Mouse (Mus musculus) forebrain, embryonic 13.5 days (tissue): Measurements from ENCODE around the gene Nlrp4c. TPM values are rescaled to one million over a fixed set of nuclear protein-coding genes. Genes with fewer than 3 reads are reported as not detected.
"Not testable (repeated sequence)": the region's sequence is repeated elsewhere in the genome, so short reads cannot be mapped to it uniquely, and the experiment has no call there.

Source experiments
- ATAC-seq: fragments of 200-750 bp; cut with Nextera tagmentation; 2 replicates; pipeline ENCODE4 v1.8.0; 2017
- H3K27ac ChIP-seq: fragments of 300-500 bp; sonication (generic); 2 replicates; pipeline ENCODE4 v1.5.1; 2015; ENCODE audit warnings: inconsistent platforms, mild to moderate bottlenecking, moderate library complexity
- H3K27me3 ChIP-seq: fragments of 300-500 bp; sonication (generic); 2 replicates; pipeline ENCODE4 v1.6.1; 2015; ENCODE audit warnings: mild to moderate bottlenecking, inconsistent platforms
- H3K36me3 ChIP-seq: fragments of 300-500 bp; sonication (generic); 2 replicates; pipeline ENCODE4 v1.6.1; 2015; ENCODE audit warnings: mild to moderate bottlenecking, inconsistent platforms; ENCODE audit not compliant: poor library complexity, severe bottlenecking
- H3K4me1 ChIP-seq: fragments of 300-500 bp; sonication (generic); 2 replicates; pipeline ENCODE4 v1.6.1; 2015; ENCODE audit warnings: inconsistent platforms
- H3K4me2 ChIP-seq: fragments of 300-500 bp; sonication (generic); 2 replicates; pipeline ENCODE4 v1.6.1; 2015; ENCODE audit warnings: inconsistent platforms, mild to moderate bottlenecking, moderate library complexity
- H3K4me3 ChIP-seq: fragments of 300-500 bp; sonication (generic); 2 replicates; pipeline ENCODE4 v1.5.1; 2015; ENCODE audit warnings: mild to moderate bottlenecking, inconsistent platforms
- H3K9ac ChIP-seq: fragments of 300-500 bp; sonication (generic); 2 replicates; pipeline ENCODE4 v1.6.1; 2015; ENCODE audit warnings: mild to moderate bottlenecking, inconsistent platforms
- H3K9me3 ChIP-seq: fragments of 300-500 bp; sonication (generic); replicated peaks from 2 replicates; pipeline ENCODE4 v1.6.1; 2016; ENCODE audit warnings: inconsistent platforms
- WGBS: fragments of 180-500 bp; shearing (Covaris S2); methylation state at CpG from one replicate; pipeline ENCODE4 v1.1.7; 2015; 5-methylcytosine and 5-hydroxymethylcytosine counted together
- polyA plus RNA-seq: library from polyadenylated mRNA; unstranded; fragments of >200 nt; fragmentation: Nextera tagmentation; extraction: Ambion mirVana; gene quantifications from 2 replicates; pipeline ENCODE4 v1.2.1, GENCODE M21; 2015

Gene Nlrp4c
- not detected in 2 replicates for polyA plus RNA-seq

- WGBS = 84% methylated on average over 11 of the region's 11 CpGs
- Histone ChIP-seq H3K27me3 (no peaks in the 10 kb centered on the region), H3K27ac (no peak within 1 kb of the TSS), H3K4me2 (no peak within 1 kb of the TSS), H3K9ac (no peak within 1 kb of the TSS), H3K36me3 (no peaks in the 10 kb centered on the region), H3K4me1 (no peaks in the 10 kb centered on the region), H3K9me3 (peaks cover 21% of the 10 kb centered on the region), H3K4me3 (no peak within 1 kb of the TSS)
- ATAC-seq = no peak
Observed at GRCm38 (mm10) chr7:6044861-6045260, at the start of gene Nlrp4c. TSS of gene Nlrp4c (plus strand) at chr7:6045161.

- 84% methylated on average over 1 of the region's 1 CpGs for WGBS
- Histone ChIP-seq H3K4me3 (no peak within 1 kb of the TSS), H3K9ac (no peak within 1 kb of the TSS), H3K4me1 (no peaks in the 10 kb centered on the region), H3K36me3 (no peaks in the 10 kb centered on the region), H3K27ac (no peak within 1 kb of the TSS), H3K4me2 (no peak within 1 kb of the TSS), H3K9me3 (peaks cover 42% of the 10 kb centered on the region), H3K27me3 (no peaks in the 10 kb centered on the region)
- ATAC-seq = no peak
Observed at GRCm38 (mm10) chr7:6010910-6011309, 34.1 kb upstream of the Nlrp4c start, which contains the start of gene Vmn1r65. TSS of gene Vmn1r65 (minus strand) at chr7:6011010.

- Histone ChIP-seq H3K4me2 (no peak overlapping the region), H3K27me3 (no peaks in the 10 kb centered on the region), H3K27ac (no peak overlapping the region), H3K9ac (no peak overlapping the region), H3K4me3 (no peak overlapping the region), H3K4me1 (no peaks in the 10 kb centered on the region), H3K9me3 (0 out of 2 replicates have a peak, but pooled peaks cover 5% of the 10 kb centered on the region), H3K36me3 (no peaks in the 10 kb centered on the region)
- no peak for ATAC-seq
- WGBS = 79% methylated on average over 3 of the region's 3 CpGs
Observed at GRCm38 (mm10) chr7:6119501-6119900, 74.5 kb downstream of the Nlrp4c start.

GRCm38 (mm10) chr7:6120104-6120503, 75.1 kb downstream of the Nlrp4c start:
- H3K27me3 ChIP-seq, H3K27ac ChIP-seq, H3K9me3 ChIP-seq, H3K4me1 ChIP-seq, H3K4me2 ChIP-seq, ATAC-seq, H3K36me3 ChIP-seq, H3K4me3 ChIP-seq, H3K9ac ChIP-seq: not testable (repeated sequence)
- 80% methylated on average over 2 of the region's 2 CpGs for WGBS

- not testable (repeated sequence) for ATAC-seq, H3K9me3 ChIP-seq, H3K4me3 ChIP-seq, H3K36me3 ChIP-seq, H3K9ac ChIP-seq, H3K4me1 ChIP-seq, H3K4me2 ChIP-seq, H3K27me3 ChIP-seq, H3K27ac ChIP-seq
- 84% methylated on average over 1 of the region's 1 CpGs for WGBS
Observed at GRCm38 (mm10) chr7:6121128-6121527, 76.2 kb downstream of the Nlrp4c start.

- H3K9ac ChIP-seq = no peak overlapping the region
- H3K27me3 ChIP-seq = no peaks in the 10 kb centered on the region
- H3K4me2 ChIP-seq = no peak overlapping the region
- no peaks in the 10 kb centered on the region for H3K4me1 ChIP-seq
- no peaks in the 10 kb centered on the region; the same call in 1 of the 2 replicates for H3K9me3 ChIP-seq
- WGBS = 40% methylated on average over 7 of the region's 7 CpGs
- ATAC-seq = peak; percentile 79
- H3K36me3 ChIP-seq = peaks cover 14% of the 10 kb centered on the region
- no peak overlapping the region for H3K4me3 ChIP-seq
- H3K27ac ChIP-seq = no peak overlapping the region
Observed at GRCm38 (mm10) chr7:6126690-6127448, 81.9 kb downstream of the Nlrp4c start.

DNA sequence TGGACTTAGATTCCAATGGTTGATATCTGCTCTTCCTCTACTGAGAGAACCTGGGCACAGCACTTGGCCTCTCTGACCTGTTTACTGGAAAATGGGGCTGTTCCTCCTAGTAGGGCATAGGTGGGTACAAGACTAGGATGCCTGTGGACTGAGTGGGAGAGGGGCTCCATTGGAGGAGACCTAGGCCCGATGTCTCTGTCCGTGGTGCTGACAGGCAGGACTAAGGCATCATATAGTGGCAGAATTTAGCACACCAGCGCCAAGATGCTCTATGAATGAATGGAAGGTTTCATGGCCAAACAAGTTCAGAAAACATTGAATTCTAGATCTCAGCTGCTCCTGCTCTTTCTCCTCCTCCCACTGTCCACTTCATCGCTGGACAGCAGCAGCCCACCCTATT, 85.4 kb downstream of the Nlrp4c start:
- WGBS = 49% methylated on average over 4 of the region's 4 CpGs

DNA sequence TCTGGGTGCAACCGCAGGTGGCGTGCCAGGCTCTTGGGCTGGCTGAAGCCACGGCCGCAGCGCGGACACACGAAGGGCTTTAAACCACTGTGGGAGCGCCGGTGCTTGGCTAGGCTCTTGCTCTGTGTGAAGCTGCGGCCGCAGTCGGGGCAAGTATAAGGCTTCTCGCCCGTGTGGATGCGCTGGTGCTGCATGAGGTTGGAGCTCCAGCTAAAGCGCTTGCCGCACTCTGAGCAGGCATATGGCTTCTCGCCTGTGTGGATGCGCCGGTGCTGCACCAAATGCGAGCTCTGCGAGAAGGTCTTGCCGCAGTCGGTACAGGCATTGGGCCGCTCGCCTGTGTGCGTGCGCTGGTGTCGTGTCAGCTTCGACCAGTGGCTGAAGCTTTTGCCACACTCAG, 87.7 kb downstream of the Nlrp4c start:
- no peaks in the 10 kb centered on the region for H3K27me3 ChIP-seq
- no peak overlapping the region for H3K4me2 ChIP-seq
- no peak for ATAC-seq
- peaks cover 9% of the 10 kb centered on the region; the same call in 1 of the 2 replicates for H3K9me3 ChIP-seq
- 83% methylated on average over 30 of the region's 30 CpGs for WGBS
- H3K36me3 ChIP-seq = peaks cover 48% of the 10 kb centered on the region
- H3K4me3 ChIP-seq = no peak overlapping the region
- H3K27ac ChIP-seq = no peak overlapping the region
- H3K4me1 ChIP-seq = no peaks in the 10 kb centered on the region
- no peak overlapping the region for H3K9ac ChIP-seq

More for the DNA sequence above, 85.4 kb downstream of the Nlrp4c start:
- H3K4me2 ChIP-seq = no peak overlapping the region
- no peak overlapping the region for H3K9ac ChIP-seq
- H3K9me3 ChIP-seq = peaks cover 9% of the 10 kb centered on the region; the same call in 1 of the 2 replicates
- no peak overlapping the region for H3K27ac ChIP-seq
- H3K36me3 ChIP-seq = peaks cover 41% of the 10 kb centered on the region
- H3K4me3 ChIP-seq = no peak overlapping the region
- no peaks in the 10 kb centered on the region for H3K4me1 ChIP-seq
- no peaks in the 10 kb centered on the region for H3K27me3 ChIP-seq
- ATAC-seq = no peak

GRCm38 (mm10) chr7:6136497-6136896, 91.5 kb downstream of the Nlrp4c start:
- Histone ChIP-seq H3K36me3 (peaks cover 44% of the 10 kb centered on the region), H3K27ac (no peak overlapping the region), H3K4me1 (no peaks in the 10 kb centered on the region), H3K9ac (no peak overlapping the region), H3K27me3 (no peaks in the 10 kb centered on the region), H3K4me3 (no peak overlapping the region), H3K9me3 (peaks cover 9% of the 10 kb centered on the region; the same call in 1 of the 2 replicates), H3K4me2 (no peak overlapping the region)
- no peak for ATAC-seq

GRCm38 (mm10) chr7:6139295-6139694, 94.3 kb downstream of the Nlrp4c start:
- Histone ChIP-seq H3K27me3 (no peaks in the 10 kb centered on the region), H3K27ac (no peak overlapping the region), H3K9me3 (no peaks in the 10 kb centered on the region), H3K36me3 (peaks cover 24% of the 10 kb centered on the region), H3K4me1 (peaks cover 4% of the 10 kb centered on the region), H3K4me3 (no peak overlapping the region), H3K9ac (no peak overlapping the region), H3K4me2 (no peak overlapping the region)
- ATAC-seq = no peak
- WGBS = 86% methylated on average over 3 of the region's 3 CpGs

GRCm38 (mm10) chr7:6143991-6144531, 99.1 kb downstream of the Nlrp4c start:
- Histone ChIP-seq H3K4me3 (no peak overlapping the region), H3K36me3 (peaks cover 10% of the 10 kb centered on the region; the same call in 1 of the 2 replicates), H3K27me3 (no peaks in the 10 kb centered on the region), H3K4me1 (peaks cover 20% of the 10 kb centered on the region), H3K4me2 (no peak overlapping the region), H3K9me3 (no peaks in the 10 kb centered on the region), H3K27ac (no peak overlapping the region), H3K9ac (no peak overlapping the region)
- 71% methylated on average over 2 of the region's 2 CpGs for WGBS
- ATAC-seq = 0 out of 2 replicates have a peak, but pooled peaks have one; percentile 28

GRCm38 (mm10) chr7:6145423-6146188, 100.6 kb downstream of the Nlrp4c start:
- Histone ChIP-seq H3K4me1 (peaks cover 24% of the 10 kb centered on the region), H3K4me2 (no peak overlapping the region), H3K9ac (no peak overlapping the region), H3K27ac (no peak overlapping the region), H3K36me3 (peaks cover 10% of the 10 kb centered on the region; the same call in 1 of the 2 replicates), H3K9me3 (no peaks in the 10 kb centered on the region), H3K4me3 (no peak overlapping the region), H3K27me3 (no peaks in the 10 kb centered on the region)
- no peak for ATAC-seq
- WGBS = 87% methylated on average over 8 of the region's 8 CpGs
